Mouse (Mus musculus) lung, adult 2 months (tissue): ENCODE measurements around the gene Rad51ap1.

Source experiments
- CTCF ChIP-seq: fragments of 200-500 bp; IDR thresholded peaks from 2 replicates; pipeline ENCODE4 v1.5.1; 2011; ENCODE audit warnings: mild to moderate bottlenecking, low read length, control low read depth; ENCODE audit not compliant: insufficient read depth
- POLR2A ChIP-seq: fragments of 200-500 bp; IDR thresholded peaks from 2 replicates; pipeline ENCODE4 v1.6.1; 2011; ENCODE audit warnings: low read depth, mild to moderate bottlenecking, control low read depth, low read length, borderline replicate concordance; ENCODE audit errors: extremely low read depth

GRCm38 (mm10) chr6:126907876-126908275 is 31.5 kb downstream of the Rad51ap1 start:
- no peak for TF ChIP-seq CTCF
- no peak for TF ChIP-seq POLR2A
